Mouse (Mus musculus) MEL (cell line): Measurements from ENCODE around the gene Megf8. TPM values are rescaled to one million over a fixed set of nuclear protein-coding genes. Genes with fewer than 3 reads are reported as not detected.

Experiments
- DNase-seq: peaks from one replicate; pipeline ENCODE4 v3.0.0; 2011; ENCODE audit warnings: low read depth, low spot score
- H3K27ac ChIP-seq: 2 replicates; pipeline ENCODE4 v1.5.1; 2012; ENCODE audit warnings: low read depth, mild to moderate bottlenecking, control low read depth, low read length, moderate library complexity; ENCODE audit not compliant: control insufficient read depth
- H3K27me3 ChIP-seq, 2 experiments: fragments of 150-350 bp in 1 of 2; sonication (generic) in 1 of 2; 2 replicates each; pipeline ENCODE4 v1.6.1; 2012; ENCODE audit warnings: low read length in 2 of 2, mild to moderate bottlenecking in 2 of 2, improper control_type of control experiment in 1 of 2, moderate library complexity in 1 of 2; ENCODE audit not compliant: insufficient read depth in 2 of 2, control insufficient read depth in 1 of 2
- H3K36me3 ChIP-seq, 2 experiments: 2 replicates each; pipeline ENCODE4 v1.6.1; 2012 to 2014; ENCODE audit warnings: low read length in 2 of 2, improper control_type of control experiment in 1 of 2, inconsistent platforms in 1 of 2, mild to moderate bottlenecking in 1 of 2; ENCODE audit not compliant: insufficient read depth in 2 of 2, control insufficient read depth in 1 of 2
- H3K4me1 ChIP-seq, 2 experiments: fragments of 150-350 bp in 1 of 2; sonication (generic) in 1 of 2; 2 replicates each; pipeline ENCODE4 v1.6.1; 2012; ENCODE audit warnings: low read length in 2 of 2, improper control_type of control experiment in 1 of 2, mild to moderate bottlenecking in 1 of 2; ENCODE audit not compliant: insufficient read depth in 2 of 2, control insufficient read depth in 1 of 2
- H3K4me3 ChIP-seq, 2 experiments: fragments of 150-350 bp in 1 of 2; sonication (generic) in 1 of 2; 2 replicates each; pipeline ENCODE4 v1.5.1; 2012; ENCODE audit warnings: low read depth in 2 of 2, low read length in 2 of 2, mild to moderate bottlenecking in 2 of 2, moderate library complexity in 2 of 2, control low read depth in 1 of 2, improper control_type of control experiment in 1 of 2; ENCODE audit not compliant: control insufficient read depth in 1 of 2, insufficient read depth in 1 of 2
- H3K79me2 ChIP-seq: 2 replicates; pipeline ENCODE4 v1.6.1; 2012; ENCODE audit warnings: mild to moderate bottlenecking, low read length, moderate library complexity; ENCODE audit not compliant: control insufficient read depth, poor library complexity, insufficient read depth
- H3K9ac ChIP-seq: 2 replicates; pipeline ENCODE4 v1.6.1; 2012; ENCODE audit warnings: low read depth, mild to moderate bottlenecking, control low read depth, low read length, moderate library complexity; ENCODE audit not compliant: control insufficient read depth, poor library complexity, severe bottlenecking
- H3K9me3 ChIP-seq: fragments of 150-350 bp; sonication (generic); replicated peaks from 2 replicates; pipeline ENCODE4 v1.6.1; 2012; ENCODE audit warnings: mild to moderate bottlenecking, low read length, improper control_type of control experiment, moderate library complexity; ENCODE audit not compliant: insufficient read depth
- CHD1 ChIP-seq: IDR thresholded peaks from 2 replicates; pipeline ENCODE4 v1.6.1; 2012; ENCODE audit warnings: low read depth, mild to moderate bottlenecking, inconsistent platforms, low read length, improper control_type of control experiment
- CTCF ChIP-seq, 3 experiments: IDR thresholded peaks in 2 of 3; conservative IDR thresholded peaks in 1 of 3; 2 replicates each; pipeline ENCODE4 v1.5.1; 2011 to 2012; ENCODE audit warnings: low read length in 3 of 3, low read depth in 2 of 3, mild to moderate bottlenecking in 2 of 3, improper control_type of control experiment in 1 of 3, inconsistent platforms in 1 of 3, mixed read lengths in 1 of 3, moderate library complexity in 1 of 3; ENCODE audit not compliant: control insufficient read depth in 1 of 3, insufficient read depth in 1 of 3, poor library complexity in 1 of 3, severe bottlenecking in 1 of 3
- ELF1 ChIP-seq: IDR thresholded peaks from 2 replicates; pipeline ENCODE4 v1.6.1; 2014; ENCODE audit warnings: low read depth, mild to moderate bottlenecking, inconsistent platforms, low read length, improper control_type of control experiment, moderate library complexity
- EP300 ChIP-seq, 2 experiments: IDR thresholded peaks; 2 replicates each; pipeline ENCODE4 v1.6.1; 2011; ENCODE audit warnings: improper control_type of control experiment in 2 of 2, low read length in 2 of 2, low read depth in 1 of 2, mild to moderate bottlenecking in 1 of 2
- ETS1 ChIP-seq: IDR thresholded peaks from 2 replicates; pipeline ENCODE4 v1.6.1; 2012; ENCODE audit warnings: low read depth, mild to moderate bottlenecking, inconsistent platforms, low read length, improper control_type of control experiment, moderate library complexity
- GATA1 ChIP-seq: IDR thresholded peaks from 2 replicates; pipeline ENCODE4 v1.6.1; 2011; ENCODE audit warnings: low read depth, low read length, improper control_type of control experiment
- MAFK ChIP-seq: IDR thresholded peaks from 2 replicates; pipeline ENCODE4 v1.6.1; 2011; ENCODE audit warnings: low read depth, mild to moderate bottlenecking, low read length, improper control_type of control experiment, borderline replicate concordance
- MAX ChIP-seq: IDR thresholded peaks from 2 replicates; pipeline ENCODE4 v1.6.1; 2011; ENCODE audit warnings: low read length, improper control_type of control experiment
- MEF2A ChIP-seq: IDR thresholded peaks from 2 replicates; pipeline ENCODE4 v1.6.1; 2014; ENCODE audit warnings: low read depth, mild to moderate bottlenecking, inconsistent platforms, low read length, improper control_type of control experiment; ENCODE audit not compliant: poor library complexity, insufficient replicate concordance, severe bottlenecking; ENCODE audit errors: extremely low read depth
- NELFE ChIP-seq: IDR thresholded peaks from 2 replicates; pipeline ENCODE4 v1.6.1; 2011; ENCODE audit warnings: low read depth, low read length, improper control_type of control experiment
- NRF1 ChIP-seq: IDR thresholded peaks from 2 replicates; pipeline ENCODE4 v1.6.1; 2014; ENCODE audit warnings: low read depth, mild to moderate bottlenecking, inconsistent platforms, low read length, improper control_type of control experiment, moderate library complexity; ENCODE audit not compliant: poor library complexity, insufficient read depth, severe bottlenecking
- POLR2A ChIP-seq, 2 experiments: IDR thresholded peaks; 2 replicates each; pipeline ENCODE4 v1.6.1; 2011 to 2012; ENCODE audit warnings: low read length in 2 of 2, mild to moderate bottlenecking in 2 of 2, control low read depth in 1 of 2, improper control_type of control experiment in 1 of 2, low read depth in 1 of 2, moderate library complexity in 1 of 2; ENCODE audit not compliant: control insufficient read depth in 1 of 2, insufficient read depth in 1 of 2, poor library complexity in 1 of 2
- POLR2AphosphoS2 ChIP-seq: IDR thresholded peaks from 2 replicates; pipeline ENCODE4 v1.6.1; 2011; ENCODE audit warnings: low read length, improper control_type of control experiment
- POLR2AphosphoS5 ChIP-seq: IDR thresholded peaks from 2 replicates; pipeline ENCODE4 v1.6.1; 2012; ENCODE audit warnings: low read depth, borderline replicate concordance, mild to moderate bottlenecking, inconsistent platforms, low read length, moderate library complexity, mixed read lengths
- RAD21 ChIP-seq: IDR thresholded peaks from 2 replicates; pipeline ENCODE4 v1.6.1; 2011; ENCODE audit warnings: mild to moderate bottlenecking, low read depth, low read length, improper control_type of control experiment
- SIN3A ChIP-seq: IDR thresholded peaks from 2 replicates; pipeline ENCODE4 v1.6.1; 2012; ENCODE audit warnings: low read length, improper control_type of control experiment, inconsistent platforms
- TAL1 ChIP-seq: IDR thresholded peaks from 2 replicates; pipeline ENCODE4 v1.6.1; 2012; ENCODE audit warnings: mild to moderate bottlenecking, inconsistent platforms, low read length, moderate library complexity, mixed read lengths
- TCF12 ChIP-seq: IDR thresholded peaks from 2 replicates; pipeline ENCODE4 v1.6.1; 2014; ENCODE audit warnings: low read depth, mild to moderate bottlenecking, inconsistent platforms, low read length, improper control_type of control experiment, moderate library complexity
- UBTF ChIP-seq: IDR thresholded peaks from 2 replicates; pipeline ENCODE4 v1.6.1; 2012; ENCODE audit warnings: low read depth, mild to moderate bottlenecking, inconsistent platforms, low read length, improper control_type of control experiment, moderate library complexity, borderline replicate concordance; ENCODE audit not compliant: insufficient read depth
- USF1 ChIP-seq: IDR thresholded peaks from 2 replicates; pipeline ENCODE4 v1.6.1; 2014; ENCODE audit warnings: low read depth, mild to moderate bottlenecking, inconsistent platforms, low read length, improper control_type of control experiment, moderate library complexity
- ZNF384 ChIP-seq: IDR thresholded peaks from 2 replicates; pipeline ENCODE4 v1.6.1; 2012; ENCODE audit warnings: low read depth, mild to moderate bottlenecking, inconsistent platforms, low read length, improper control_type of control experiment
- polyA plus RNA-seq, 2 experiments: library from polyadenylated mRNA; stranded (reverse) in 1 of 2; unstranded in 1 of 2; fragments of >175 nt in 1 of 2; fragments of >200 nt in 1 of 2; gene quantifications; 2 replicates each; pipeline versions ENCODE4 v1.2.1 to v1.2.4; 2012; ENCODE audit warnings: low replicate concordance in 2 of 2, low read depth in 1 of 2; ENCODE audit not compliant: insufficient read length in 2 of 2, insufficient read depth in 1 of 2, missing spikeins in 1 of 2
- total RNA-seq: library from RNA; depleted of rRNA; stranded (reverse); fragments of 300-350 nt; gene quantifications from 2 replicates; pipeline ENCODE4 v1.2.3, GENCODE M21; 2012

Gene Megf8
- total and polyA plus RNA-seq, 3 experiments: 12.7 to 22.0 TPM; not detected in 1

GRCm38 (mm10) chr7:25269545-25270271 is 47.3 kb upstream of the Megf8 start:
- TF ChIP-seq GATA1: no peak
- no peak for TF ChIP-seq POLR2AphosphoS2
- TF ChIP-seq SIN3A: peak; percentile 37; the same call in 1 of the 2 replicates
- no peak for TF ChIP-seq CTCF (IDR thresholded peaks at IDR 0.05 in 2 of 3, conservative IDR thresholded peaks at IDR 0.05 in 1 of 3; ENCODE audit: control insufficient read depth in 1 of 3, insufficient read depth in 1 of 3, low read depth in 2 of 3, low read length in 3 of 3, poor library complexity in 1 of 3, severe bottlenecking in 1 of 3)
- no peak for TF ChIP-seq MAX
- no peak for TF ChIP-seq MEF2A
- TF ChIP-seq ZNF384: peak; percentile 85
- 0 out of 2 replicates have a peak, but pooled peaks have one; percentile 26 for TF ChIP-seq ELF1
- peak; percentile 52; the same call in 1 of the 2 replicates for TF ChIP-seq NRF1
- TF ChIP-seq POLR2A (IDR thresholded peaks at IDR 0.05; ENCODE audit: control insufficient read depth in 1 of 2, insufficient read depth in 1 of 2, low read depth in 1 of 2, low read length in 2 of 2, poor library complexity in 1 of 2): no peak; a peak in 1 of 4 replicates
- TF ChIP-seq EP300 (IDR thresholded peaks at IDR 0.05; ENCODE audit: low read depth in 1 of 2, low read length in 2 of 2): no peak
- no peak for TF ChIP-seq UBTF
- TF ChIP-seq POLR2AphosphoS5: no peak
- TF ChIP-seq USF1: no peak
- TF ChIP-seq RAD21: no peak
- TF ChIP-seq NELFE: no peak
- no peak for TF ChIP-seq ETS1
- TF ChIP-seq TAL1: no peak
- TF ChIP-seq CHD1: no peak
- TF ChIP-seq TCF12: no peak
- TF ChIP-seq MAFK: no peak
- TF ChIP-seq, all 39 proteins: peak for 4
- H3K9me3 ChIP-seq: no peaks in the 10 kb centered on the region
- no peaks in the 10 kb centered on the region for H3K27me3 ChIP-seq
- peak; percentile 55 for DNase-seq
- H3K36me3 ChIP-seq: peaks cover 0 to 36% of the 10 kb centered on the region in 2 experiments; a peak in 2 of 4 replicates
- H3K4me3 ChIP-seq: peak overlapping the region; percentile 66 to 85
- peak overlapping the region; percentile 84 for H3K9ac ChIP-seq
- H3K79me2 ChIP-seq: peaks cover 28% of the 10 kb centered on the region
- H3K27ac ChIP-seq: peak overlapping the region; percentile 85
- H3K4me1 ChIP-seq: peaks cover 17 to 48% of the 10 kb centered on the region in 2 experiments
